Mouse (Mus musculus): Measurements from ENCODE around the gene Vash1. TPM values are rescaled to one million over a fixed set of nuclear protein-coding genes. Genes with fewer than 3 reads are reported as not detected.

The Vash1 gene
- polyA plus RNA-seq, 1 experiment from 2014 or later, result 8.9 TPM

GRCm38 (mm10) chr12:86687445-86687955 lies 9.0 kb downstream of the Vash1 start:
- no peak for ATAC-seq (replicated peaks; ENCODE audit: extremely low read depth, insufficient read depth, low FRiP score)
- no peaks in the 10 kb centered on the region for H3K27me3 ChIP-seq (ENCODE audit: control insufficient read depth, insufficient read depth, low read length)
- 66% methylated on average over 4 of the region's 4 CpGs for WGBS
- no peak overlapping the region for H3K4me3 ChIP-seq (ENCODE audit: low read length)
- H3K9me3 ChIP-seq (replicated peaks; ENCODE audit: control insufficient read depth, low read length), result no peaks in the 10 kb centered on the region
- H3K4me2 ChIP-seq (ENCODE audit: low read depth, low read length), result no peak overlapping the region
- peaks cover 22% of the 10 kb centered on the region for H3K4me1 ChIP-seq (ENCODE audit: control insufficient read depth, insufficient read depth, low read length)
- 0 out of 2 replicates have a peak, but pooled peaks cover 4% of the 10 kb centered on the region for H3K36me3 ChIP-seq (ENCODE audit: control insufficient read depth, insufficient read depth)
- H3K9ac ChIP-seq (ENCODE audit: low read length), result no peak overlapping the region
- H3K27ac ChIP-seq (ENCODE audit: low read length), result peak overlapping the region; percentile 70

GRCm38 (mm10) chr12:86687971-86688573 lies 9.6 kb downstream of the Vash1 start:
- Histone ChIP-seq H3K4me1 (ENCODE audit: control insufficient read depth, insufficient read depth, low read length) (peaks cover 28% of the 10 kb centered on the region), H3K9ac (ENCODE audit: low read length) (no peak overlapping the region), H3K27ac (ENCODE audit: low read length) (peak overlapping the region; percentile 70), H3K4me2 (ENCODE audit: low read depth, low read length) (no peak overlapping the region), H3K36me3 (ENCODE audit: control insufficient read depth, insufficient read depth) (0 out of 2 replicates have a peak, but pooled peaks cover 4% of the 10 kb centered on the region), H3K9me3 (replicated peaks; ENCODE audit: control insufficient read depth, low read length) (no peaks in the 10 kb centered on the region), H3K27me3 (ENCODE audit: control insufficient read depth, insufficient read depth, low read length) (no peaks in the 10 kb centered on the region), H3K4me3 (ENCODE audit: low read length) (no peak overlapping the region)
- 71% methylated on average over 4 of the region's 4 CpGs for WGBS
- peak; percentile 38; the same call in 1 of the 2 replicates for ATAC-seq (replicated peaks; ENCODE audit: extremely low read depth, insufficient read depth, low FRiP score)

- WGBS, result 96% methylated on average over 27 of the region's 27 CpGs
- Histone ChIP-seq H3K9me3 (replicated peaks; ENCODE audit: control insufficient read depth, low read length) (no peaks in the 10 kb centered on the region), H3K36me3 (ENCODE audit: control insufficient read depth, insufficient read depth) (0 out of 2 replicates have a peak, but pooled peaks cover 4% of the 10 kb centered on the region), H3K4me3 (ENCODE audit: low read length) (no peak overlapping the region), H3K27me3 (ENCODE audit: control insufficient read depth, insufficient read depth, low read length) (no peaks in the 10 kb centered on the region), H3K4me1 (ENCODE audit: control insufficient read depth, insufficient read depth, low read length) (peaks cover 27% of the 10 kb centered on the region), H3K27ac (ENCODE audit: low read length) (peak overlapping the region; percentile 47; the same call in 1 of the 2 replicates), H3K4me2 (ENCODE audit: low read depth, low read length) (no peak overlapping the region), H3K9ac (ENCODE audit: low read length) (no peak overlapping the region)
- ATAC-seq (replicated peaks; ENCODE audit: extremely low read depth, insufficient read depth, low FRiP score), result no peak
Measured at GRCm38 (mm10) chr12:86688917-86689316, 10.4 kb downstream of the Vash1 start.

- Histone ChIP-seq H3K4me3 (ENCODE audit: low read length) (no peak overlapping the region), H3K27ac (ENCODE audit: low read length) (peak overlapping the region; percentile 72), H3K4me1 (ENCODE audit: control insufficient read depth, insufficient read depth, low read length) (peaks cover 22% of the 10 kb centered on the region), H3K36me3 (ENCODE audit: control insufficient read depth, insufficient read depth) (0 out of 2 replicates have a peak, but pooled peaks cover 4% of the 10 kb centered on the region), H3K4me2 (ENCODE audit: low read depth, low read length) (no peak overlapping the region), H3K27me3 (ENCODE audit: control insufficient read depth, insufficient read depth, low read length) (no peaks in the 10 kb centered on the region), H3K9me3 (replicated peaks; ENCODE audit: control insufficient read depth, low read length) (no peaks in the 10 kb centered on the region), H3K9ac (ENCODE audit: low read length) (no peak overlapping the region)
- ATAC-seq (replicated peaks; ENCODE audit: extremely low read depth, insufficient read depth, low FRiP score), result no peak; the same call in 1 of the 2 replicates
- 65% methylated on average over 12 of the region's 12 CpGs for WGBS
Measured at GRCm38 (mm10) chr12:86690700-86691485, 12.4 kb downstream of the Vash1 start.

- Histone ChIP-seq H3K36me3 (ENCODE audit: control insufficient read depth, insufficient read depth) (0 out of 2 replicates have a peak, but pooled peaks cover 4% of the 10 kb centered on the region), H3K4me2 (ENCODE audit: low read depth, low read length) (no peak overlapping the region), H3K27ac (ENCODE audit: low read length) (peak overlapping the region; percentile 29; the same call in 1 of the 2 replicates), H3K4me3 (ENCODE audit: low read length) (no peak overlapping the region), H3K9me3 (replicated peaks; ENCODE audit: control insufficient read depth, low read length) (peaks cover 6% of the 10 kb centered on the region; the same call in 1 of the 2 replicates), H3K4me1 (ENCODE audit: control insufficient read depth, insufficient read depth, low read length) (peaks cover 18% of the 10 kb centered on the region), H3K27me3 (ENCODE audit: control insufficient read depth, insufficient read depth, low read length) (no peaks in the 10 kb centered on the region), H3K9ac (ENCODE audit: low read length) (no peak overlapping the region)
- WGBS, result 42% methylated on average over 5 of the region's 5 CpGs
- no peak for ATAC-seq (replicated peaks; ENCODE audit: extremely low read depth, insufficient read depth, low FRiP score)
Measured at GRCm38 (mm10) chr12:86692471-86693356, 14.2 kb downstream of the Vash1 start.

- peaks cover 18% of the 10 kb centered on the region for H3K4me1 ChIP-seq (ENCODE audit: control insufficient read depth, insufficient read depth, low read length)
- no peak overlapping the region for H3K27ac ChIP-seq (ENCODE audit: low read length)
Measured at GRCm38 (mm10) chr12:86693389-86693788, 14.9 kb downstream of the Vash1 start.

GRCm38 (mm10) chr12:86694441-86694840 lies 15.9 kb downstream of the Vash1 start:
- peaks cover 6% of the 10 kb centered on the region; the same call in 1 of the 2 replicates for H3K9me3 ChIP-seq (replicated peaks; ENCODE audit: control insufficient read depth, low read length)
- no peaks in the 10 kb centered on the region for H3K36me3 ChIP-seq (ENCODE audit: control insufficient read depth, insufficient read depth)
- H3K27me3 ChIP-seq (ENCODE audit: control insufficient read depth, insufficient read depth, low read length), result no peaks in the 10 kb centered on the region
- H3K27ac ChIP-seq (ENCODE audit: low read length), result no peak overlapping the region
- no peak overlapping the region for H3K9ac ChIP-seq (ENCODE audit: low read length)
- no peak overlapping the region for H3K4me2 ChIP-seq (ENCODE audit: low read depth, low read length)
- H3K4me1 ChIP-seq (ENCODE audit: control insufficient read depth, insufficient read depth, low read length), result peaks cover 18% of the 10 kb centered on the region
- no peak overlapping the region for H3K4me3 ChIP-seq (ENCODE audit: low read length)
- no peak for ATAC-seq (replicated peaks; ENCODE audit: extremely low read depth, insufficient read depth, low FRiP score)
- WGBS, result 93% methylated on average over 1 of the region's 1 CpGs

More at GRCm38 (mm10) chr12:86693389-86693788, 14.9 kb downstream of the Vash1 start:
- H3K36me3 ChIP-seq (ENCODE audit: control insufficient read depth, insufficient read depth), result 0 out of 2 replicates have a peak, but pooled peaks cover 4% of the 10 kb centered on the region
- no peak for ATAC-seq (replicated peaks; ENCODE audit: extremely low read depth, insufficient read depth, low FRiP score)
- no peak overlapping the region for H3K9ac ChIP-seq (ENCODE audit: low read length)
- H3K9me3 ChIP-seq (replicated peaks; ENCODE audit: control insufficient read depth, low read length), result peaks cover 6% of the 10 kb centered on the region; the same call in 1 of the 2 replicates
- no peaks in the 10 kb centered on the region for H3K27me3 ChIP-seq (ENCODE audit: control insufficient read depth, insufficient read depth, low read length)
- no peak overlapping the region for H3K4me3 ChIP-seq (ENCODE audit: low read length)
- no peak overlapping the region for H3K4me2 ChIP-seq (ENCODE audit: low read depth, low read length)

GRCm38 (mm10) chr12:86697996-86698395 lies 19.5 kb downstream of the Vash1 start:
- H3K9me3 ChIP-seq (replicated peaks; ENCODE audit: control insufficient read depth, low read length), result peaks cover 6% of the 10 kb centered on the region; the same call in 1 of the 2 replicates
- H3K27ac ChIP-seq (ENCODE audit: low read length), result no peak overlapping the region
- H3K27me3 ChIP-seq (ENCODE audit: control insufficient read depth, insufficient read depth, low read length), result no peaks in the 10 kb centered on the region
- no peak overlapping the region for H3K4me3 ChIP-seq (ENCODE audit: low read length)
- 74% methylated on average over 2 of the region's 2 CpGs for WGBS
- H3K4me2 ChIP-seq (ENCODE audit: low read depth, low read length), result no peak overlapping the region
- H3K36me3 ChIP-seq (ENCODE audit: control insufficient read depth, insufficient read depth), result no peaks in the 10 kb centered on the region
- ATAC-seq (replicated peaks; ENCODE audit: extremely low read depth, insufficient read depth, low FRiP score), result no peak
- H3K4me1 ChIP-seq (ENCODE audit: control insufficient read depth, insufficient read depth, low read length), result peaks cover 4% of the 10 kb centered on the region
- no peak overlapping the region for H3K9ac ChIP-seq (ENCODE audit: low read length)
